Mouse (Mus musculus) midbrain, embryonic 11.5 days (tissue): ENCODE data around the gene Stac3. TPM values are rescaled to one million over a fixed set of nuclear protein-coding genes. Genes with fewer than 3 reads are reported as not detected.

ENCODE experiments used
- ATAC-seq: fragments of 200-750 bp; cut with Nextera tagmentation; 2 replicates; pipeline ENCODE4 v1.8.0; 2017; ENCODE audit warnings: moderate TSS enrichment, moderate library complexity; ENCODE audit not compliant: low FRiP score
- DNase-seq: peaks from one replicate; pipeline ENCODE4 v3.0.0; 2015; ENCODE audit warnings: low spot score; ENCODE audit errors: missing footprints
- H3K27ac ChIP-seq: fragments of 300-500 bp; sonication (generic); 2 replicates; pipeline ENCODE4 v1.5.1; 2014; ENCODE audit warnings: low read depth, low read length
- H3K27me3 ChIP-seq: fragments of 300-500 bp; sonication (generic); 2 replicates; pipeline ENCODE4 v1.6.1; 2014; ENCODE audit warnings: mild to moderate bottlenecking, low read length, moderate library complexity, mixed read lengths; ENCODE audit not compliant: control insufficient read depth, insufficient read depth
- H3K36me3 ChIP-seq: fragments of 300-500 bp; sonication (generic); 2 replicates; pipeline ENCODE4 v1.6.1; 2014; ENCODE audit warnings: mild to moderate bottlenecking, low read length, moderate library complexity, mixed read lengths; ENCODE audit not compliant: control insufficient read depth, insufficient read depth
- H3K4me1 ChIP-seq: fragments of 300-500 bp; sonication (generic); 2 replicates; pipeline ENCODE4 v1.6.1; 2014; ENCODE audit warnings: low read length; ENCODE audit not compliant: control insufficient read depth, insufficient read depth
- H3K4me2 ChIP-seq: fragments of 300-500 bp; sonication (generic); 2 replicates; pipeline ENCODE4 v1.6.1; 2014; ENCODE audit warnings: mild to moderate bottlenecking, moderate library complexity
- H3K4me3 ChIP-seq: fragments of 300-500 bp; sonication (generic); 2 replicates; pipeline ENCODE4 v1.5.1; 2014; ENCODE audit warnings: low read depth, low read length
- H3K9ac ChIP-seq: fragments of 300-500 bp; sonication (generic); 2 replicates; pipeline ENCODE4 v1.6.1; 2014; ENCODE audit warnings: low read length
- H3K9me3 ChIP-seq: fragments of 300-500 bp; sonication (generic); 2 replicates; pipeline ENCODE4 v1.6.1; 2016; ENCODE audit warnings: low read length; ENCODE audit not compliant: control insufficient read depth
- WGBS: fragments of 180-500 bp; shearing (Covaris S2); extraction: QIAGEN DNeasy Blood & Tissue Kit; methylation state at CpG from one replicate; pipeline ENCODE4 v1.1.7; 2014; 5-methylcytosine and 5-hydroxymethylcytosine counted together
- polyA plus RNA-seq: library from polyadenylated mRNA; unstranded; fragments of >200 nt; fragmentation: Nextera tagmentation; extraction: Ambion mirVana; gene quantifications from 2 replicates; pipeline ENCODE4 v1.2.1, GENCODE M21; 2014

Gene Stac3
- polyA plus RNA-seq, 1 experiment from 2014 or later, result 0.14 TPM

GRCm38 (mm10) chr10:127542720-127543119 lies 41.2 kb downstream of the Stac3 start:
- Histone ChIP-seq H3K9me3 (no peaks in the 10 kb centered on the region), H3K4me2 (no peak overlapping the region), H3K4me1 (no peaks in the 10 kb centered on the region), H3K27me3 (no peaks in the 10 kb centered on the region), H3K36me3 (peaks cover 21% of the 10 kb centered on the region), H3K4me3 (no peak overlapping the region), H3K9ac (no peak overlapping the region), H3K27ac (no peak overlapping the region)
- WGBS, result 34% methylated on average over 6 of the region's 6 CpGs
- no peak for ATAC-seq
- DNase-seq, result no peak

- Histone ChIP-seq H3K9me3 (no peaks in the 10 kb centered on the region), H3K27me3 (no peaks in the 10 kb centered on the region), H3K9ac (no peak overlapping the region), H3K4me1 (no peaks in the 10 kb centered on the region), H3K27ac (no peak overlapping the region), H3K4me2 (no peak overlapping the region), H3K4me3 (no peak overlapping the region), H3K36me3 (peaks cover 24% of the 10 kb centered on the region)
- WGBS, result 83% methylated on average over 3 of the region's 3 CpGs
- DNase-seq, result no peak
- no peak for ATAC-seq
Observed at GRCm38 (mm10) chr10:127543916-127544315, 42.4 kb downstream of the Stac3 start.

- Histone ChIP-seq H3K4me2 (no peak overlapping the region), H3K4me1 (no peaks in the 10 kb centered on the region), H3K4me3 (no peak overlapping the region), H3K9ac (no peak overlapping the region), H3K27me3 (no peaks in the 10 kb centered on the region), H3K36me3 (peaks cover 24% of the 10 kb centered on the region), H3K9me3 (no peaks in the 10 kb centered on the region), H3K27ac (no peak overlapping the region)
- ATAC-seq (no peak), DNase-seq (no peak)
- WGBS, result 95% methylated on average over 20 of the region's 20 CpGs
Observed at GRCm38 (mm10) chr10:127544375-127544774, 42.9 kb downstream of the Stac3 start.

- H3K4me2 ChIP-seq, result no peak overlapping the region
- WGBS, result 93% methylated on average over 7 of the region's 7 CpGs
- no peak overlapping the region for H3K27ac ChIP-seq
- H3K4me1 ChIP-seq, result no peaks in the 10 kb centered on the region
- no peak overlapping the region for H3K4me3 ChIP-seq
- H3K36me3 ChIP-seq, result peaks cover 33% of the 10 kb centered on the region
- no peak for ATAC-seq
- no peak for DNase-seq
- no peak overlapping the region for H3K9ac ChIP-seq
- H3K27me3 ChIP-seq, result no peaks in the 10 kb centered on the region
- H3K9me3 ChIP-seq, result no peaks in the 10 kb centered on the region
Observed at GRCm38 (mm10) chr10:127546505-127546904, 45.0 kb downstream of the Stac3 start.

GRCm38 (mm10) chr10:127548236-127548635 lies 46.8 kb downstream of the Stac3 start:
- Histone ChIP-seq H3K9me3 (no peaks in the 10 kb centered on the region), H3K9ac (no peak overlapping the region), H3K4me2 (no peak overlapping the region), H3K27me3 (no peaks in the 10 kb centered on the region), H3K36me3 (peaks cover 44% of the 10 kb centered on the region), H3K27ac (no peak overlapping the region), H3K4me3 (no peak overlapping the region), H3K4me1 (no peaks in the 10 kb centered on the region)
- ATAC-seq, result no peak
- no peak for DNase-seq
- WGBS, result 93% methylated on average over 15 of the region's 15 CpGs

GRCm38 (mm10) chr10:127549892-127550291 lies 48.4 kb downstream of the Stac3 start:
- ATAC-seq (no peak), DNase-seq (no peak)
- H3K27ac ChIP-seq, result no peak overlapping the region
- no peak overlapping the region for H3K4me3 ChIP-seq
- H3K9me3 ChIP-seq, result no peaks in the 10 kb centered on the region
- no peaks in the 10 kb centered on the region for H3K4me1 ChIP-seq
- no peak overlapping the region for H3K4me2 ChIP-seq
- H3K36me3 ChIP-seq, result peaks cover 49% of the 10 kb centered on the region
- H3K9ac ChIP-seq, result no peak overlapping the region
- 91% methylated on average over 17 of the region's 17 CpGs for WGBS
- H3K27me3 ChIP-seq, result no peaks in the 10 kb centered on the region

GRCm38 (mm10) chr10:127555703-127556102 lies 54.2 kb downstream of the Stac3 start:
- Histone ChIP-seq H3K4me1 (no peaks in the 10 kb centered on the region), H3K27me3 (no peaks in the 10 kb centered on the region), H3K9ac (no peak overlapping the region), H3K36me3 (peaks cover 73% of the 10 kb centered on the region), H3K4me3 (no peak overlapping the region), H3K9me3 (no peaks in the 10 kb centered on the region), H3K4me2 (no peak overlapping the region), H3K27ac (no peak overlapping the region)
- WGBS, result 66% methylated on average over 18 of the region's 18 CpGs
- DNase-seq, result no peak
- ATAC-seq, result peak; percentile 17; the same call in 1 of the 2 replicates

- H3K4me2 ChIP-seq, result no peak overlapping the region
- H3K4me3 ChIP-seq, result no peak overlapping the region
- H3K27me3 ChIP-seq, result no peaks in the 10 kb centered on the region
- ATAC-seq (no peak), DNase-seq (no peak)
- H3K27ac ChIP-seq, result no peak overlapping the region
- no peaks in the 10 kb centered on the region for H3K4me1 ChIP-seq
- no peak overlapping the region for H3K9ac ChIP-seq
- H3K36me3 ChIP-seq, result peaks cover 72% of the 10 kb centered on the region
- 90% methylated on average over 13 of the region's 13 CpGs for WGBS
- no peaks in the 10 kb centered on the region for H3K9me3 ChIP-seq
Observed at GRCm38 (mm10) chr10:127557397-127557796, 55.9 kb downstream of the Stac3 start.
